Mouse (Mus musculus): Measurements from ENCODE around the gene 1810009A15Rik. TPM values are rescaled to one million over a fixed set of nuclear protein-coding genes. Genes with fewer than 3 reads are reported as not detected.
A peak's percentile ranks its signal among the peaks of the same experiment; 100 is the strongest.
"Not testable (repeated sequence)": the region's sequence is repeated elsewhere in the genome, so short reads cannot be mapped to it uniquely, and the experiment has no call there.

Gene 1810009A15Rik
- 10 to 100 TPM; 15.9 to 22.2 TPM for total RNA-seq (2021)
- long read RNA-seq, experiment 1, transcript 1810009A15Rik-201 (4 exons, 806 nt), result major isoform, 20 of 22 reads
- long read RNA-seq, experiment 1, partial matches to known transcripts, result 0 of 22 reads
- long read RNA-seq, experiment 1, other reads (novel, unspliced or antisense), result 0 of 22 reads
- long read RNA-seq, experiment 2, transcript 1810009A15Rik-201 (4 exons, 806 nt), result major isoform, 22 of 26 reads
- long read RNA-seq, experiment 2, partial matches to known transcripts, result 0 of 26 reads
- long read RNA-seq, experiment 2, other reads (novel, unspliced or antisense), result 0 of 26 reads

DNA sequence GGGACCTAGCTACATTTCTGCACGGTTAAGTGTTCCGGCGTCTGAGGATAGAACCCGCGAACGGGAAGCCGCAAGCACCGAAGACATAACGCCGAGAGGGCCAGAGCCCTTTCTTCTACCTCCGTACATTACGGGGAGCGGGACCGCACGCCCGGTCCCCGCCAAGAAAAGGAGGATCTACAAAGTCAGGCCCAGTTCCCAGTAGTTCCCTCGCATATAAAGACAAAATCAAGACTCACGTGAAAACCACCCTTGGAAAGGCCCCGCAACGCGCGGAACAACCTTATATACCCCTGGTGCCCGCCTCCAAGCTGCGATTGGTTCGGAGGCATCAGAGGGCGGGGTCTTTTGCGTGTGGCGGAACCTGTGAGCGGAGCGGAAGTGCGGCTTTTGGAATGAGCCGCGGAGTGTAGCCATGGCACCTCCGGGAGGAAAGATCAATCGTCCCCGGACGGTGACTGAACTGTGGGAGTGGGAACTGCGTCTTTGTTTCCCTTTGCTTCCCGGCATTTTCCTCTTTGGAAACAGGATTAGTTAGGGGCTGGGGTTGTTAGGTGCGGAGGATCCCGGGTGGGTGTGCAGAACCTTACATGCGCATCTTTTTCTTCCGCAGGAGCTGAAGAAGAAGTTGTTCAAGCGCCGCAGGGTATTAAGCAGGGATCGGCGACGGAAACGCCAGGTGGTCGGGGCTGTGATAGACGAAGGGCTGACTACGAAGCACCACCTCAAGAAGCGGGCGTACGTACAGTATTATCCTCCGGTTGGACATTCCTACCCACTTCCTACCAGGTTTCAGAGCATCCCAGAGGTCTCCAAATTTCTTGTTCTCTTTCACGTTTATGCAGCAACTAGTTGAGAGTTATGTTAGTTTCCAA lies at the start of gene 1810009A15Rik, which contains the start of gene Gm49416:
Gene 1810009A15Rik (plus strand): TSS at position 343 of the 875 bp plus-strand sequence.
Gene Gm49416 (plus strand): TSS at position 416 of the 875 bp plus-strand sequence.
- DNase-seq (ENCODE audit: low spot score in 2 of 2), result peak; percentile 94 to 96
- intact Hi-C loops (cut with DNase I), result loop anchor here (5.0 kb wide), 1 partner anchor 36 kb away; the partner anchor contains the start of gene Lrrn4cl

GRCm38 (mm10) chr19:8839103-8839907 lies 49.3 kb upstream of the 1810009A15Rik start, which contains the start of gene Gng3:
Gene Gng3 (minus strand): TSS chr19:8839194.
- peak; percentile 86 to 91 for DNase-seq (ENCODE audit: low spot score in 2 of 2)
- intact Hi-C loops (cut with DNase I), result no loop called here

GRCm38 (mm10) chr19:8839908-8840791 lies 48.5 kb upstream of the 1810009A15Rik start:
- DNase-seq (ENCODE audit: low spot score in 2 of 2), result peak in 1 of 2 experiments; percentile 70
- intact Hi-C loops (cut with DNase I), result loop anchor here (5.0 to 10.0 kb wide), 2 partner anchors 115 to 242 kb away; partner anchors contain the start of gene Tut1

GRCm38 (mm10) chr19:8841012-8841411 lies 47.6 kb upstream of the 1810009A15Rik start:
- DNase-seq (ENCODE audit: low spot score in 2 of 2), result no peak
- intact Hi-C loops (cut with DNase I), result loop anchor here (5.0 to 10.0 kb wide), 2 partner anchors 114 to 241 kb away; partner anchors contain the start of gene Tut1

DNA sequence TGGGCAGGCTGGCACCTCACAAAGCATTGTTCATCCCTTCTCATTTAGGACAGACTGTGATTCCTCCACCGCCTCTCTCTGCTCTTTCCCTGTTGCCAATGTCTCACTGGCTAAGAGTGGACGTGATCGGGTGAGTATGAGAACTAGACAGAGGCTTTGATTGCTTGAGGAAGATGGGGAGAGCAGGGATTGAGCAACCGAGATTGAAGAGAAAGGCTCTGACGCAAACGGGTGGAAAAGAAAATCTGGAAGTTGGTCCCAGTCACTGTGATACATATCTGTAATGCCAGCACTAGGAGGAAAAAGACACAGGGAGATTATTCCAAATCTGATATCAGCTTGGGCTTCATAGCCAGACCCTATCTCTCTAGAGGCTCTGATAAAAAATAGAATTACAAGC lies 45.7 kb upstream of the 1810009A15Rik start:
- intact Hi-C loops (cut with DNase I), result loop anchor here (5.0 to 10.0 kb wide), 2 partner anchors 112 to 239 kb away; partner anchors contain the start of gene Tut1
- no peak for DNase-seq (ENCODE audit: low spot score in 2 of 2)

GRCm38 (mm10) chr19:8844371-8845129 lies 44.1 kb upstream of the 1810009A15Rik start:
- peak; percentile 86 to 87 for DNase-seq (ENCODE audit: low spot score in 2 of 2)
- intact Hi-C loops (cut with DNase I), result loop anchor here (5.0 to 10.0 kb wide), 2 partner anchors 110 to 238 kb away; partner anchors contain the start of gene Tut1

DNA sequence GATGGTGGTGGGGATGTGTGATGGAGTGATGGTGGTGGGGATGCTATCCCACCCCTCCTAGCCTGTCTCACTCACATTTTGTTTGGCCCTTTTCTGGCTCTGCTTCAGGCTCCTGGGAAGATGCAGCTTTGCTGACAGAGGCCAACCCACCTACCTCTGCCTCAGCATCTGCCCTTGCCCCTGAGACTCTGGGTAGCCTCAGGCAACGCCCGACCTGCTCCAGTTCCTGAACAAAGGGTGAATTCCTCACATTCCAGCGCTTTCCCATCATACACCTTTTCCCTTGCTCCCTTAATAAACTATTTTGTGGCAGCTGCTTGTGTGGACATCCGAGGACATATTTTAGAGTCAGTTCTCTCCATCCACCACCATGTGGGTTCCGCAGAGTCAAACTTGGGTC lies 40.3 kb upstream of the 1810009A15Rik start:
- intact Hi-C loops (cut with DNase I), result loop anchor here (10.0 kb wide), 1 partner anchor 106 kb away; the partner anchor contains the start of gene Tut1
- DNase-seq (ENCODE audit: low spot score in 2 of 2), result no peak

DNA sequence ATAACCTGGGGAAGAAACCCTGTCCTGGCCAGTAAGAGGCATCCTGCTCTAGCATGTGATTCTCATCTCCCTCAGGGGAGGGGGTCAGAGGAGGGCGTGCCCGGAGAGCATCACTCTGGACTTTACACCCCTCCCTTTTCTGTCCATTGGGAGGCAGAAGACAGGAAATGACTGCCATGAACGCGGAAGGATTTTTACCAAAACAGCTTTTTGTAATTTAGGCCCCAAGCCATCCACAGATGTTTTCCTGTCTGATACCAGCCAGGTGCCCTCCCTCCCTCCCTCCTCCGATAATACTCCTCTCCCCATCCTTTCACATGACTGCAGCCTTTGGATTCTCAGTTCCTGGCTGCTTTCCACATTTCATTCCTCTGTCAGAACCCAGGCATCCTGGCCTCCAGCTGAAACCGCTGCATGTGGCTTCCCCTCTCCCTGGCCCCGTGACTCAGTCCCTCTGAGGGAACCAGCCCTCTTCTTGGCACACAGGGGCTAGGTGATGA lies 38.2 kb upstream of the 1810009A15Rik start, which contains the start of gene Lrrn4cl:
Gene Lrrn4cl (plus strand): TSS at position 367 of the 500 bp plus-strand sequence.
- DNase-seq (ENCODE audit: low spot score in 2 of 2), result no peak
- intact Hi-C loops (cut with DNase I), result loop anchor here (5.0 to 10.0 kb wide), 2 partner anchors 37 to 264 kb away; partner anchors contain the start of genes 1810009A15Rik and Gm49416

DNA sequence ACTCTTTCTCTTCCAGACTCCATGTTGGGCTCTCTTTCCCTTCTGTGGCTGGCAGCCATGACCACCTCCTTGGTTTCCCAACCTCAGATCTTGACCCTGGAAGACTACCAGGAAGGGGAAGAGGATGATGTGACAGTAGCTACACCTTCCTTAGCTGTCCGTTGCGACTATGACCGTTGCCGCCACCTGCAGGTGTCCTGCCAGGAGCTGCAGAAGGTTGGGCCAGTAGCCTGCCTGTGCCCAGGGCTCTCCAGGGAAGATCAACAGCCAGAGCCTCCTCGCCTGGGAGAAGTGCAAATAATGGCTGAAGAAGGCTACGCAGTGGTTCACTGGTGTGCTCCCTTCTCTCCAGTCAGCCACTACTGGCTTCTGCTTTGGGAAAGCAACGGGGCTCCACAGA lies 37.0 kb upstream of the 1810009A15Rik start:
- DNase-seq (ENCODE audit: low spot score in 2 of 2), result no peak
- intact Hi-C loops (cut with DNase I), result loop anchor here (5.0 to 10.0 kb wide), 2 partner anchors 36 to 263 kb away; partner anchors contain the start of genes 1810009A15Rik and Gm49416

DNA sequence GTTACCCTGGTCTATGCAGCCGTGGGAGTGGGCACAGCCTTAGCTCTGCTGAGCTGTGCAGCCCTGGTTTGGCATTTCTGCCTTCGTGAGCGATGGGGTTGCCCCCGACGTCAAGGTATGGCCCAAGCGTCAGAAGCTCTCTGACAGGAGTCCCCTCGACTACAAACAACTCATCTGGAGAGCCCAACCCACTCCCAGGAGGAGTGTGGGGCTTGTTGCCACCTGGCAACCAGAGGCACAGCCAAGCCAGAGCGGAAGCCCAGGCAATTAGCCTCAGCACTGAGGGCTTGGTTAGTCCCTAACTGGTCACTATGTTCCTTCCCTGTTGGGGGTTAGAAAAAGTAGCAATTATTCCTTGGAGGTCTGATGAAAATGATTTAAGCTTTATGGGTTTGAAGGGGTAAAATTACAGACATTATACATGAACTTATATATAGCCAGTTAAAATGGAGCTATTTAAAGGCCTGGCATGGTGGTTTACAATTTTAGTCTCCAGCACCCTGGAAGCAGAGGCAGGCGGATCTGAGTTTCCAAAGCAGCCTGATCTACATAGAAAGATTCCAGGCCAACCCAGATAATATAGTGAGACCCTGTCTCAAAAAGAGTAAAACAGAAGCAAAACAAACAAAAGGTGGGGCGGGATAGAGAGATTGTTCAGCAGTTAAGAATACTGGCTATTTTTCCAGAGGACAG lies 36.3 kb upstream of the 1810009A15Rik start:
- intact Hi-C loops (cut with DNase I), result loop anchor here (5.0 to 10.0 kb wide), 2 partner anchors 35 to 262 kb away; partner anchors contain the start of genes 1810009A15Rik and Gm49416
- DNase-seq (ENCODE audit: low spot score in 2 of 2), result no peak

DNA sequence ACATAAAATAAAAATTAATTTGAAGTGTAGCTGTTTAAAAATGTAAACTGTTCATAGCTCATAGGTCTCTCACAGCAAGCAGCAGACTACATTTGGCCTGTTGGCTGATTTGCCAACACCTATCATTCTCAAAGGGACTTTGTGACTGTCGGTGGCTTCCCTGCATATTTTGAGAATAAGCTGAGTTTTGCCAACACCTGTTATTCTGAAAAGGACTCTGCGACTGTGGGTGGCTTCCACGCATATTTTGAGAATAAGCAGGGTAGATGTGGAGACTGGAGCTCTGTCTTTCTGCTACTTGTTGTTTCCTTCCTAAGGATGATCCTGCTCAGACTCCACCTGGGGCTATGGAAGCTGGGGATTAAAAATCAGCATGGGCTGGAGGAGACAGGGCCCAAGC lies 35.5 kb upstream of the 1810009A15Rik start:
- DNase-seq (ENCODE audit: low spot score in 2 of 2), result peak in 1 of 2 experiments; percentile 30
- intact Hi-C loops (cut with DNase I), result loop anchor here (5.0 to 10.0 kb wide), 2 partner anchors 34 to 262 kb away; partner anchors contain the start of genes 1810009A15Rik and Gm49416

DNA sequence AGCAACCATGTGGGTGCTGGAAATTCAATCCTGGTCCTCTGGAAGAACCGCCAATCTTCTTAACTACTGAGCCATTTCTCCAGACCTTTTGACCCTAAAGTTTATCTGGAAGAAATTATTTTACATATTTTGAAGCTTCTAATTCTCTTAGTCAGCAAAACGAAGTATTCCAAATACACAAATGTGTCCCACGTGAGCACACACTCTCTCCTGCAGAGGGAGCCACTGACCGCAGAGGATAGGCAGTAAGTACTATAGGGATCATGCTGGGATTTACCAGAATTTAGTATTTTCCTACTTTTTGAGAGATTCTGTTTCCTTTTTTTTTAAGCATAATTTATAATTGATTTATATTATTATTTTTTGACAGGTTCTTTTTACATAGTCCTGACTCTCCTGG lies 31.0 kb upstream of the 1810009A15Rik start:
- intact Hi-C loops (cut with DNase I), result loop anchor here (10.0 kb wide), 1 partner anchor 257 kb away; no protein-coding TSS in a partner anchor

DNA sequence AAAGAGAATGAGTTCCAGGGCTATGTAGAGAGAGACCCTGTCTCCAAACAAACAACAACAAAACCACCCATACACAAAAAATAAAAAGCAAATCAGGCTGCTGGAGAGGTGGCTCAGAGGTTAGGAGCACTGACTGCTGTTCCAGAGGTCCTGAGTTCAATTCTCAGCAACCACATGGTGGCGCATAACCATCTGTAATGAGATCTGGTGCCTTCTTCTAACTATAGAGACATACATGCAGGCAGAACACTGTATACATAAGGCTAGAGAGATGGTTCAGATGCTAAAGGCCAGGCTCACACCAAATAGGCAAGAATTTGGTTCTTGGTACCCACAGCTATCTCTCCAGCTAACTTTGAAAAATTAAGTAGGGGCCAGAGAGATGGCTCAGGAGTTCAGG lies 29.6 kb upstream of the 1810009A15Rik start:
- intact Hi-C loops (cut with DNase I), result loop anchor here (10.0 kb wide), 1 partner anchor 256 kb away; no protein-coding TSS in a partner anchor
- peak in 1 of 2 experiments; percentile 39 for DNase-seq (ENCODE audit: low spot score in 2 of 2)

More for the DNA sequence above, 31.0 kb upstream of the 1810009A15Rik start:
- DNase-seq (ENCODE audit: low spot score in 2 of 2), result peak in 1 of 2 experiments; percentile 36

- intact Hi-C loops (cut with DNase I), result no loop called here
- DNase-seq (ENCODE audit: low spot score in 2 of 2), result no peak
Measured at GRCm38 (mm10) chr19:8864265-8864664, 24.4 kb upstream of the 1810009A15Rik start.

- DNase-seq (ENCODE audit: low spot score in 2 of 2); intact Hi-C loops (cut with DNase I): not testable (repeated sequence)
Measured at GRCm38 (mm10) chr19:8870381-8870780, 18.3 kb upstream of the 1810009A15Rik start.

DNA sequence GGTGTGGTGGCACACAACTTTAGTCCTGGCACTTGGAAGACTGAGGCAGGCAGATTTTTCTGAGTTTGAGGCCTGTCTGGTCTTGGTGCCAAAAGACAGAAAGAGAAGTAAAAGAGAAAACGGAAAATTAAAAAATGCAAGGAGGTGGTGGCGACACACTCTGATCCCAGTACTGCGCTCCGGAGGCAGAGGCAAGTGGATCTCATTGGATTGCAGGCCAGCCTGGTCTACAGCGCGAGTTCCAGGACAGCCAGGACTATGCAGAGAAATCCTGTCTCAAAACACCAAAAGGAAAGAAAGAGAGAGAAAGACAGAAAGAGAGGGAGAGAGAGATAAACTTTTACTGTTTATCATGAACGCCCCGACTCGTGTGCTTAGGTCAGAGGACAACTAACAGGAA lies 17.8 kb upstream of the 1810009A15Rik start:
- intact Hi-C loops (cut with DNase I), result no loop called here
- no peak for DNase-seq (ENCODE audit: low spot score in 2 of 2)
